Mouse (Mus musculus) liver, adult 10 weeks (tissue): ENCODE results near the gene Polr3e. TPM values are rescaled to one million over a fixed set of nuclear protein-coding genes. Genes with fewer than 3 reads are reported as not detected.

Experiments
- polyA plus RNA-seq: library from polyadenylated mRNA; stranded (reverse); fragments of 350-450 nt; fragmentation: Illumina TruSeq; extraction: RNeasy Lipid Tissue Mini Kit (QIAGEN cat#74804); gene quantifications from one replicate; pipeline ENCODE4 v1.2.3, GENCODE M21; 2014; ENCODE audit warnings: low read depth, low replicate concordance

Gene Polr3e
- 4.5 TPM for polyA plus RNA-seq

GRCm38 (mm10) chr7:120917592-120918461 lies at the start of gene Polr3e:
Polr3e (plus strand) TSS chr7:120917744.

GRCm38 (mm10) chr7:120982200-120982841 lies 64.8 kb downstream of the Polr3e start, which contains the start of the genes Cdr2 and Mfsd13b:
Cdr2 (minus strand) TSS chr7:120982312.
Mfsd13b (plus strand) TSS chr7:120982509.

Other genes with a start within 250 kb of the Polr3e start
- not detected for gene Pdzd9, start 247.4 kb upstream of the Polr3e start, polyA plus RNA-seq
- 21.5 TPM for gene Mosmo, start 240.1 kb upstream of the Polr3e start, polyA plus RNA-seq
- gene Vwa3a, start 178.4 kb upstream of the Polr3e start, polyA plus RNA-seq = not detected
- not detected for gene Gm5737, start 105.4 kb upstream of the Polr3e start, polyA plus RNA-seq
- 1.6 TPM for gene Eef2k, start 74.9 kb upstream of the Polr3e start, polyA plus RNA-seq
- 0.69 TPM for gene Cdr2, start 64.6 kb downstream of the Polr3e start, polyA plus RNA-seq
- gene Mfsd13b, start 64.8 kb downstream of the Polr3e start, polyA plus RNA-seq = not detected
- gene Mettl9, start 116.7 kb downstream of the Polr3e start, polyA plus RNA-seq = 152 TPM
- gene Igsf6, start 156.8 kb downstream of the Polr3e start, polyA plus RNA-seq = 5.5 TPM
- gene Otoa, start 163.9 kb downstream of the Polr3e start, polyA plus RNA-seq = not detected